Mouse (Mus musculus) thymus, postnatal 0 days (tissue): Measurements from ENCODE around the gene Jund. TPM values are rescaled to one million over a fixed set of nuclear protein-coding genes. Genes with fewer than 3 reads are reported as not detected.

Experiments used
- DNase-seq: peaks from one replicate; pipeline ENCODE4 v3.0.0-alpha.2; 2015; ENCODE audit warnings: low spot score
- polyA plus RNA-seq: library from polyadenylated mRNA; unstranded; fragments of >200 nt; fragmentation: Nextera tagmentation; extraction: Ambion mirVana; gene quantifications from 2 replicates; pipeline ENCODE4 v1.2.1, GENCODE M21; 2015

Gene Jund
- polyA plus RNA-seq, 1 experiment from 2014 or later = 111 TPM

DNA sequence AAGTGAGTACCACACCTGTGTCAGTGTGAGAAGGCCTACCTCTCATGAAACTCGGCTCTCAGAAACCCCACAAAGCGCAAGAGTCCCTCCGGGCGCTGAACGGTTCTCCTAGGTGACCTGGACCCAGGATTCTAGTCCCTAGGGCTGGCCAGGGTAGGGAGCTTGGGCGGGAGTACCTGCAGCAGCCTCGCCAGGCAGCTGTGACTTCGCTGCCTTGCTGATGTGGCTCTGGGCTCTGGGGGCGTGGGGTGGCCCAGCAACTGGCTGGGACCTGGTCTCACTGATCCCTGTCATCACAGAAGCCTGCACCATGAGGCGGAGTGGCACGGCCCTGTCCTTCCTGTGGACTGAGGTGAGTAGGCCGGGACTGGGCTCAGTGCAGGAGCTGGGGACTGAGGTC, 25.5 kb downstream of the Jund start:
- no peak for DNase-seq

- no peak for DNase-seq
Observed at GRCm38 (mm10) chr8:70725792-70726447, 27.2 kb downstream of the Jund start.

DNA sequence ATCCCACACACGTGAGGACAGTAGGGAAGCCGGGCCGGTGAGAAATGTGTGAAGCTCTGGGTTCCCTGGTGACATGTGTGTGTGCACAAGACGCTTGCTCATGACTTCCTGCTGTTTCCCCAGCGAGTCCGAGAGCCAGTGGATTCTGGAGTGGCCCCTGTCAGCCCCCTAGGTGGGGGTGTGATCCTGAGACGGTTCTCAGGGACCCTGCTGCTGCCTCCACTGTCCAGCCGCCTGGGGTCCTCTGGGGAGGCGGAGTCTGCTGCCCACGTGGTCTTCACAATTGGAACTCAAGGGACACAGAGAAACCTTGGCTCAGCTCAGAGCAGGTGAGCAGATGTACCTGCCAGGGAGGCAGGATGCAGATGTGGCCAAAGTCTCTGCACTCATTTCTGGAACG, 28.0 kb downstream of the Jund start:
- no peak for DNase-seq

DNA sequence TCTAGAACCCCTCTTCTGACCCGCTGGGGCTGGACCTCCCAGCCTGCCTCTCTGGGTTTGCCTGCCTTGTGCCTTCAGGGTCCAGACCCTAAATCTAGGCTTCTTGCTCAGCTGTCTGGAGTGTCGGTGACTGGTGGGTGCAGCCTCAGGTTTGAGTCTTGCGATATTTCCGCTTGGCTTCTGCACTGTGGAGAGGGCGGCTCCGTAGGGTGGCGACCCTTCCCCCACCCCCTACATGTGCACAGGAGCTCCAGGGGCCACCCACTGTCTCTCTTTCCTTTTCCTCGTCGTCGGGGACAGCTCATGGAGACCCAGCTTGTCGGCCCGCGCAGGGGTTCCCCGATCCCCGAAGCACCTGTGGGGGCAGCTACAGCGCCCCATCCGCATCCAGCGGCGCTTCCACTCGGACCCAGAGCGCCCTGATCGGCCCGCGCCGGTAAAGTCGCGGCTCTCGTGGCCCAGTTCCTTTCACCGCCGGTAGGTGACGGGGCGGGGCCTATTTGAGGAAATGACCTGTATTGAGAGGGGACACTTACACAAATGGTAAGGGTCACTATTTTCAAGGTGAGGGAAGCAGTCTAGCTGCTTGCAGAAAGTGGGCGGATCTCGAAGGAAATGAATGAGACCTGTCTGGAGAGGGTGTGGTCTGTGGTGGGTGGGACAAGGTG, 31.2 kb downstream of the Jund start:
- DNase-seq = peak; percentile 51

DNA sequence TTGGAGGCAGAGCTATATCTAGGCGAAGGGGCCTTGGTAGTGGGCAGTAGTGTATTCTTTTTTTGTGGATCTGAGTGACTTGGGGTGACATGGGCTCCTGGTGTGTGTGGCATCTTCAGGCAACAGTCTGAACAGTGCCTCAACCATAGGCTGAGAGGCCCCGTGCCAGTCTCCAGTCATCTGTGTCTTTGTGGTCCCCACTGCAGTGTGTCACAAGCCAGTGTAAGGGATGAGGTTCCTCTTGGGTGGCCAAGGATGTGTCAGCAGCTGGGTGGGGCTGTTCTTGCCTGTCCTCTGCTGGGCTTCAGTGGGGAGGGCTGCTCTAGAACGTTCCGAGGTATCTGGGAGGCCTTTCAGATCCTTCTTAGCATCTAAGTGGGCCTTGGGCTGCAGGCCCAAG, 32.2 kb downstream of the Jund start:
- DNase-seq = no peak

- no peak for DNase-seq
Observed at GRCm38 (mm10) chr8:70737705-70738104, 39.0 kb downstream of the Jund start.

GRCm38 (mm10) chr8:70738211-70738610, 39.5 kb downstream of the Jund start:
- peak; percentile 39 for DNase-seq

DNA sequence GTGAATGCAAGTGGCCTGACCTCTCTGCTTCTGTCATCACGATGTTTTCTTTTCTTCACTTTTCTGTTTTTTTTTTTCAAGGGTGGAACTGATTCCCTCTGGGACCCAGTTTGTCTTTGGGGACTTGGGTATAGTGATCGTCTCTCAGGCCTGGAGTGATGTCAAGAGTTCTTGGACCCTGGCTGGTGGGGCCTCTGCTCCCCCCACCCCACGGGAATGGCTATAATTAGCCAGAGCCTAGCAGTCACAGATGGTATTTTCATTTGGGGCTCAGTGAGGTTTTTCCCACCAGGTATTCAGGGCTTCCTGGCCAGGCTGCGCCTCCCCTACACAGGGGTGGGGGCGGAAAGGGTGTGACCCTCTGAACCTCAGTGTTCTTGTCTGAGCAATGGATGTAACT, 42.9 kb downstream of the Jund start:
- no peak for DNase-seq

DNA sequence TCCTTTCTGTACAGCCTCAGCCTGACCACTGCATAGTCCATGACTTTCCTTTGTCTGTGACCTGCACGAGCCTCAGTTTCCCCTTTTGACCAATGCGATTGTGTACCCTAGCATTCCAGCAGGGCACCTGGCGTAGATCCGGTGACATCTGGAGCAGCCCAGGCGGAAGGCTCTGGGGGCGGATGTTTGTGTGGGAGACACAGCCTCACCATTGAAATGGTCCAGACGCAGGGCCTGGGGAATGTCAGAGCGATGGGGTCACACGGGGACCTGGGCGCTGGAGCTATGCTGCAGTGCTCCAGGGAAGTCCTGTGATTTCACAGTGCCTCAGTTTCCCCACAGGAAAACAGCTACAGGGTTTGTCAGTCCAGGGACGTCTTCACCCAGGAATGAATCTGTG, 43.4 kb downstream of the Jund start:
- DNase-seq = no peak

DNA sequence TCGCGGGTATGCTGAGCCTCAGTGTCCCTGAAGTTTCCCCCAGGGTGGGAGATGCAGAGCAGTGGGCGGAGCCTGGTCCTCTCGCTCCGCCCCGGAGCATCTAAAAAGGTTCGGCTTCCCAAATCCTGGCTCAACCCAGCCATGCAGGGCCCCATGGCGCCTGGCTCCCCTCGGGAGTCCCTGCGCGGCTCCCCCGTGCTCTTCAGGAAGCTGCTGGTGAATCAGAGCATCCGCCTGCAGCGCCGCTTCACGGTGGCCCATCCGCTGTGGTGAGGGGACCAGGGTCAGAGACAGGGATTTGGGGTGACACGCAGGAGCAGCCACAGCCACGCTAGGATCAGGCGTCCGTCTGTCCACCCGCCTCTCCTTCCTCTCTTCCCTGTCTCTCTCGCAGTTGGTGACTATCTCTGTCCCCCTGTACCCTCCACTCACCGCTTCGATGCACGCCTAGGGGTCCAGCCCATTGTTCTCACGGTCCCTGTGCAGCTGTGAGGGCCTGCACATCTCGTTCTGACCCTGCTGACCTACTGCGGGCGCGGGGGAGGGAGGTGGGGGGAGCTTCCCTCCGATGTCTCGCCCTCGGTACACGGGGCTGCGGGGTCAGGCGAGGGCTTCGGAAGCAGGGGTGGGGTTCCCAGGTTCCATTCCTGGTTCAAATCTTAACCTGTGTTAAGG, 44.4 kb downstream of the Jund start:
- DNase-seq = no peak

GRCm38 (mm10) chr8:70743656-70744590, 45.2 kb downstream of the Jund start:
- no peak for DNase-seq

- DNase-seq = no peak
Observed at GRCm38 (mm10) chr8:70744806-70745205, 46.1 kb downstream of the Jund start.

GRCm38 (mm10) chr8:70745691-70746220, 47.0 kb downstream of the Jund start:
- DNase-seq = no peak

- no peak for DNase-seq
Observed at GRCm38 (mm10) chr8:70746676-70747075, 47.9 kb downstream of the Jund start.

GRCm38 (mm10) chr8:70747211-70747890, 48.6 kb downstream of the Jund start:
- DNase-seq = no peak

- no peak for DNase-seq
Observed at GRCm38 (mm10) chr8:70748246-70749096, 49.7 kb downstream of the Jund start.

- DNase-seq = no peak
Observed at GRCm38 (mm10) chr8:70749097-70749674, 50.4 kb downstream of the Jund start.
